Mouse (Mus musculus): ENCODE measurements around the gene Hand2.

Gene Hand2

DNA sequence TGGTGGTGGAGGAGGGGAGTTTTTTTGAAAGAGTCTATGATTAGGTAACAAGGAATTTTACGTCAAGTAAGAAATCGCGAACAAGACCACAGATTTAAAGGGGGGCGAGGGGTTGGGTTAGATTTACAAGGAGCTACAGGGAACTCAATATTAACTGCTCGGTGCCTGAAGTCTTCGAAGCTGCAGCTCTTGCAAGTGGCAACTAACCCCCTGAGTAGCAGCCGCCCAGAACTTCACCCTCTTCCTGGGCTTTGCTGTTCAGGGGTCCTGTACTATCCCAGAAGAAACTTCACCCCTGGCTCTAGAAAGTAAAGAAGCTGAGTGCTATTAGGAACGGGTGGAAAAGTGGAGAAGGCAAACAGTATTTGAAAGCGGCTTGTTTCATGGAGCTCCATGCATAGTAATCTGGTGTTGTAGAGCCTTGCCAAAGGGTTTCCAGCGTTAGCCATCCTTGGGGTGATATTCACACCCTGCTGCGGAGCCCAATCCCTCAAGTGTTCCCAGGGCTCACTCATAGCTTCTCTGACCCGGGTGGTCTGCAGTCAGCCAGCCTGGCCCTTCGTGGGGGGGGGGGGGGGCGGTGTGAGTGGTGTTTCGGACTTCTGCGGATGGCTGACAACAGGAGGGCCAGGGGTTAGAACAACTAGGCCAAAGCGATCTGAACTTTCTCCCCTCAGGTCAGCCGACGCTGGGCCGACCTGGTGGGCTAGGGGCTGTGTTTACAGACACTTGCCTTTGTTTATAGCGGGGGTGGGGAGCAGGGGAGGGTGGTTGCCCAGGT is 4.5 kb downstream of the Hand2 start:
- no peak for DNase-seq

DNA sequence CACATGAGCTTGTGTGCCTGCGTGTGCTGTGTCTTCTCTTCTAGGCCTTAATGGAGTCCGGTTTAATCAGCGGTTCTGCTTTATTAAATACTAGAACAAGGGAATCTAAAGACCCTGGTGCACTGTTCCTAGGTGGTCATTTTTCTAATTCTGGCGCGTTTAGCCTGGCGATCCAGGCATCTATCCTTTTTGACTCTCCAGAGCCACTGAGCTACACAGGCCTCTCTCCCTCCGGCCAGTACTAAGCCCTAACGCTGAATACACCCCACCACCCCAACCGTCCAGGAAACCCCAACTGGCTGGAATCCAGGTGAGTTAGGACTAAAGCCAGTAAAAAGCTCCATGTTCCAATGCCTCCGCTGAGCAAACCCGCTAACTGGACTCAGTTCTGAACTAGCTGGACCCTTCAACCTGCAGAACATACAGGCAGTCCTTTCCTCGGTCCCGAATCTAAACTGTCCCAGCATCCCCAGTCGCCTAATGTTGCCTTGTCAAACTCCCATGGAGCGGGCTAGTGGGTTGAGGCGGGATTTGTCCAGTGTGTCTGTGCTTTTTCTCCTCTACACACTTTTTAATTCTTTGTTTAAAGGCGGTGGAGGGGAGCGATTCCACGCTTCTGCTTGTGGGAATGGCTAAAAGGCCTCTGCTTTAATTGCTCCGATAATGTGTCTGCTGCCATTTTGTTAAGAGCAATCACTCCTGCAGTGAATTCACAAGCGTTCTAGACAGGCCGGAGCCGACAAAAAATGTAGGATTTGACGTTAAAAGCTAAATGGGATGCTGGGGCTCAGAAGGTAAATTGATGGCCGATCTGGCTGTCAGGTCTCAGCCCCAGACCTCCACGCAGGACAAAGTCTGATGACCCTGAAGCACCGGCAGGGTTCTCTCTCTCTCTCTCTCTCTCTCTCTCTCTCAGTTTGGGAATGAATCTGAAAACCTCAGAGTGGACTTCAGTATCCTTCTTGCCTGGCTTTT is 5.6 kb downstream of the Hand2 start:
- no peak for DNase-seq

DNA sequence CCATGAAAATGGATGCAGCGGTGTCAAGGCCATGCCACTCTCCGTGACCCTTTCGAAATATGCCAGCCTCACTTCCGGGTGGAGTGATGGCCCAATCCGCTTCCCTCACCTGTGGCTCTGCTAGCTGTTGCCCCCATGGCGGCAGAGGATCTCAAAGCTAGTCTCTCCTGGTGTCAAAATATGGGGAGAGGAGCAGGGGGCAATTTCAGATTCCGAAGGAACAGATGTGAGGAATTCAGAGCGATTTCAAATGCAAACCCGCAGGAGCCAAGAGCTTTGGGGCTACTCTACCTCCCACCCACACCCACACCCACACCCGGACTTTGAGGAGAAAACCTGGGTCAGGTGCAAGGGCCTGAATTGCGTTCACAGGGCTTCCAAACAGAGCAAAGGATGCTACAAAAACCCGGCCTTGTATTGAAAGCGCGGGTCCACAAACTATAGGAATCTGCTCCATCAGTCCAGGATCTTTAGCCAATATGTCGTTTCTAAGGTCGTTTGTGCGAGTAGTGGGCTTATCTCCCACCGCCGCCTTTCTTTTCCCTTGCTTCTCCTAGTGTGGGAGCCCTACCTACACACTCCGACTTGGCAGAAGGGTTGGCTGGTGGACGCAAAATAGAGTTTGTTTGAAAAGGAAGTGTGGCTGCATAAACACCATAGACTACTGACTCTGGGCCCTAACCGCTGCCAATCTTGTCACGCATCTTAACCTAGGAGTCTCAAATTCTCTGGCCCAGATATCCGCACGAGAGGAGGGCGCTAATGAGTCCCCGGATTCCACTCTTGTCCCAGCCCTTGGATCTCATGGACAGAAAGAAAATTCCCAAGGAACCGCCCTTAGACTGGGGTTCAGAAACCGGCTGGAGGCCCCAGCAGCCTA is 6.7 kb downstream of the Hand2 start:
- no peak for DNase-seq

DNA sequence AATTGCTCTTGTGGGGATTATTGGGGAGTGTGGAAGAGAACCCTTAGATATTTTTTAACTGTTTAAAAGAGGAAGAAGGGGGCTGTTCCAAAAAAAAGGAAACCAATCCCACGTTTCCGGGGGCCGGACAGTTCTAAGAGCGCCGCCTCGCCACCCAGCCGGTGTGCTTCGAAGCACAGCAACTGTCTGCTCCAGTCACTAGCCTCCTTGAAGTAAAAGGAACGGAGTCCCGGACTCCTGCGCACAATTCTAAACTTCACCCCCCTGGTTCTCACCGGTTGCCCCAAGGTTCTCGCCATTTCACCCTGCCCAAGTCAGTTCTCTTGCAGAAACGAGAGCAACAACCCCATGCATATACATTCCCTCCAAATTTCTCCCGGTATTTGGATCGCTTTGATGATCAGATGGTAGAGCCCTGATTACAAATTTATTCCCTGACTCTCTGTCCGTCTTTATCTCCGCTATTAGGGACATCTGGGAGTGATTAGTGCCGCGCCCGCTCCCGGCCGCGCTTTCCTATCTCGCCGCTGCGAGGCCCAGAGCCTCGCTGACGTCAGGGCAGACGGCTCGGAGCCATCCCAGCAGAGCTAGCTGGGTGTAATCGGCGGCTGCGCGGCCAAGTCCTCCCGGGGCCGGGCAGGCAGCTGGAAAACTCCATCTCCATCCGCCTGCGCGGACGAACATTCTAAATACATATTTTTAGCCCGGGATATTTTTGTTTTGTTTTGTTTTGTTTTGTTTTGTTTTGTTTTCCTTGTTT is 7.6 kb downstream of the Hand2 start:
- peak; percentile 19 to 57 for DNase-seq

DNA sequence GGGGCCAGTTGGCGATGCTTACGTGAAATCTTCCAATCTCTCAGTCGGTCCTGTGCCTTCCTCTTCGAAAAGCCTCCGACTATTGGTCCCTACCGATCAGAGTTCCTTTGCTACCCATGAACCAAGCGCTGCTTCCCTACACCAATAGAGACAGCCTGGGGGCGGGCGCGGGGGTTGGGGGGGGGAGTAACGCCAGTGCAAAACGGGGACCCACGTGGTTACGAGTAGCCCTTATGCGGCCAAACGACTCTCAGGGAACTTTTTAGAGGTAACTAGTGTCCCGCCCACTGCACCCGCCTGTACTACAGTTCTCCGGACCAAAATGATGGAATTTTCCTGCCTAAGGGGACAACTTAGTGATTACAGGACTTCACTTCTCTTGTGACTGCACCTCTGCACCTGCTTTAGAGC is 8.2 kb downstream of the Hand2 start:
- DNase-seq: no peak

DNA sequence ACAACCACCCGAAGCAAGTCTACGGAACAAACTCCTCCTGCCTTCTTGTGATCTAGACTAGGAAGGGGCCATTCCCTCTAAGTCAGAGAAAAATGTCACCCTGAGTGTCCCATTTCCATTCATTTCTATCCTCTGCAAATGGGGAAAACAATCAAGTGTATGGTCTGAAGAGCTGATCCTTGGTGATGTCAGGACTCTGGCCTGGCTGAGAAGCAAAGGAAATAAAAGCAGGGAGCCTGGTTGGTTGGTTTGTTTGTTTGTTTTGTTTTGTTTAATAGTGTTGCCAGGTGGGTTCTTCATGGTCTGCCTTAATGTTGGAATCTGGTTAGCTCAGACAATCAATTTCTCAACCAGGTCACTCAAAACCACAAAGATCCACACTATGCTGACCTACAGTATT is 9.3 kb downstream of the Hand2 start:
- DNase-seq: no peak

DNA sequence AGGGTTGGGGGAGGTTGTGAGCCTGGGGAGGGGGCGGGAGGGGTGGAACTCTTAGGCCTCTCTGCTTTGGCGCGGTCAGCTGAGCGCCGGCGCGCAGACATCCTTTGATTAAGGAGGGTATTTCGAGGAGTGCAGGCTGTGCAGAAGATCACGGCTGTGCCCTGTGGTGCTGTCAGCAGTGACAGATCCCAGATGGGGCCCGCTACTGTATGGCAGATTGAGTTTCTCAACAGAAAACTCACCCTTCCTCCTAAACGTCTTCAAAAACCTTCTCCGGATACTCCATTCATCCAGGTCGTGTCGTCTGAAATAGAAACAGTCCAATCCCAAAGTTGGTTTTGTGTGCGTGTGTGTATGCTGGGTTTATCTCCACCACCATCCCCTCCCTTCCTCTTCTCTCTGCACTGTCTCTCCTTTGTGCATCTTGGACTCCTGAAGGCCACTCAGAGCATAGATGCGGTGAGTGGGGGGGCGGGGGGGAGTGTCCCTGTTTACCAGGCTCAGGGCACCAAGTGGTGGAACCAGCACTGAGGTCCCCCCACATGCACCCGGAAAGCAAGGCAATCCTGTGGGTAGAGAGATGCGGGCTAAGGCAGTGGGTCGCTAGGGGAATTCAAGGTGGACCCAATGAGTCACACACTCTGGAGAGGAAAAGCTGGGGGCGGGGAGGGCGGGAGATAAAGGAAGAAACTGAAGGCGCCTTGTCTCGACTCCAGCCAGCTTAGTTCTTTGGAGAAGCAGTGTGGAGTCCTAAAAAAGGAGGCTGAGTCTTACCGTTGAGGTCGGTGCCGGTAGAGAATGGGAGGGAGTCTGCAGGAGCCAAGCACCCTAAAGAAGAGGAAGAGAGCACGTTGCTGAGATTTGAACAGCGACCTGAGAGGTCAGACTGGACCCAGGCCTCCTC is 11.2 kb downstream of the Hand2 start:
- DNase-seq: no peak

DNA sequence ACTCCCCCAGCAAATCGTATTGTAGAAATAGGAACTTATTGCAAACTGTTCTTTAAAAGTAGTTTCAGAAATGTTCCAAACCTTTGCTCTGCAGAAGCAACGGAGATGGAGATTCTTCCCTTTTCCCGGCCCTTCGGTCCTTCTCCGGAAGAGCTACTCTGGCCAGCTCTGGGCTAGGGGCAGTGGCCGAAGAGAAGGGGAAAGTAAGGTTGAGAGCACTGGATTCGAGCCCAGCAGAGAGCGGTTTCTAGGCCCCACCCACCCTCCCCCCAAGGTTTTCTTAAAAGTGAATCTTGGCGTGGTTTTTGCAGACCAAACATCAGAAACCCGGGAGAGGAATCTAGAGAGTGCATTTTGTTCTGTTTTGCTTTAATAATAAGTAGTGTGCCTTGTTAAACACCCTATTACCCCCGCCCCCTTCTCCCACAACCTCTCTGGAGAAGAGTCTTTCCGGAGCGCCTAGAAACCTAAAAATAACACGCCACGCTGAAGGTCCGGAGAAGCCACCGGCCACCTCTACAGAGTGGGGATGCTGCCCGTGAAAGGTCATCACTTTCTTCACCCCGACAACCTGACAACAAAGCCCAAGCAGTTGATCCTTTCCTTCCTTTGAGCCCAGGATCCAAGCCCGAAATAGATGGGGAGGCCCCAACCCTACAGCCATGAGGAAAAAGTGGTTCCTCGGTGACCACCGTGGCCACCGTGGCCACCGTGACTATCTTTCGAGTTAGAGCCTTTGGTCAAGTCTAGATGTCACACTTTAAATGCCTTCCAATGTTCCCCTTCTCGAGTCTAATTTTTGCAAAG is 12.1 kb downstream of the Hand2 start:
- DNase-seq: no peak

DNA sequence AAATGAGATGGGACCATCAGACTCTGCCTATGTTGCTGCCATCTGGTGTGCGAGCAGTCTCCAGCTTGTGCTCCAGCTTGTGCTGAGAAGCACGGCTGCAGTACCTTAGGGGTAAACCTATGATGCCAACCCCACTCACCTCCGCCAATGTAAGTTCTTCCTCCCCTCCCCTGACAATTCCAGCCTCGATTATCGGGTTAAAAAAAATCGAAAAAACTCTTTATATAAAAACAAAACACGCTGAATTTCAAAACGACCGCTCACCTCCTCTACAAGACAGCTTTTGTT is 12.6 kb downstream of the Hand2 start:
- no peak for DNase-seq

DNA sequence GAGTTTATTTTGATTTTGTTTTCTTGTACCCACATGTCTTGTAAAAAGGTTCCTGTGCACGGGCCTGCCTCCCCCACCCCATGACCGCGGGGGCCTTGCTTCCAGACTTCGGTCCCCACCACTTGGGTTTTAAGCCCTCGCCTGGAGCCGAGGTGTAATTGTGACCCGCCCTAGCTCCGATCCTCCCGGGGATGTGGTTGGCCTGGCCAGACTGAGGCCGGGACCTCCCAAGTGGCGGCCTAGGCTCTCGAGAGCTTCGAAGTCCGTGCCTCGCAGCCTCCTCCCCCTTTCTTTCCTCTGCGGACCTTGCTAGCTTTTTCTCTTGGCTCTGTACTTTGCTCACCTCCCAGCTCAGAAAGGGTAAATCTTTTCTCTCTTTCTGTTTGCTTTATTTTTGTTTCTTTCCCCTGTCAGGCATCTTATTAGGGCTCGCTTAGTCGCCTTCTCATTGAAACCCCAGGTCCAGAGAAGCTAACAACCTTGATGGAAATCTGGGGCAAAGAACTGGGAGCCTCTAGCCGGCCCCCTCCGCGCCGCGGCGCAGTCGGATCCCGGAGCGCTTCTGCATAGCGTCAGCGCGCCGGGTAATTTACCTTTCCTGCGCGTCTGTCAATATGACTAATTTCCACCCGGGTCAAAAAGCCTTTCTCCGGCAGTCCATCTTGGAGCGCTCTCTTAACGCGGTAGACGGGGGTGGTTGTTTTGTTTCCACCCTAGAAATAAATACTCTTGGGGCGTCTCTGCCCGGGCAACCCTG is 13.2 kb downstream of the Hand2 start:
- no peak for DNase-seq

DNA sequence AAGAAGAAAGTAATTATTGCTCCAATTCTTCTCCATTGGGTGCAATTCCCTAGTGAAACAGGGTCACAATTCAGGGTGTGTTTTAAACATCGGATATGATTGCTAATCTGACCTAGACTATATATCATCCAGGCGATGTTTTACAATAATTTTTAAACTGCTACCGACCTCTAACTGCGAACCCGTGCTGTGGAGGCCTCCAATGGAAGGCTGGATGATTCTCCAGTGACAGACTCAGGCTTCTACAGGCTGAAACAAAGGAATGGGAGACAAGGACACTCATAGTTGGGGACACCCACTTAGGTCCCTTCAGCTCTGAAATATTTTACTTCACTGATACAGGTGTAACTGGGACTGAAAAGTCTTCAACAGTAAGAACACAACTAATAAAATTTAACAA is 13.9 kb downstream of the Hand2 start:
- DNase-seq: no peak

DNA sequence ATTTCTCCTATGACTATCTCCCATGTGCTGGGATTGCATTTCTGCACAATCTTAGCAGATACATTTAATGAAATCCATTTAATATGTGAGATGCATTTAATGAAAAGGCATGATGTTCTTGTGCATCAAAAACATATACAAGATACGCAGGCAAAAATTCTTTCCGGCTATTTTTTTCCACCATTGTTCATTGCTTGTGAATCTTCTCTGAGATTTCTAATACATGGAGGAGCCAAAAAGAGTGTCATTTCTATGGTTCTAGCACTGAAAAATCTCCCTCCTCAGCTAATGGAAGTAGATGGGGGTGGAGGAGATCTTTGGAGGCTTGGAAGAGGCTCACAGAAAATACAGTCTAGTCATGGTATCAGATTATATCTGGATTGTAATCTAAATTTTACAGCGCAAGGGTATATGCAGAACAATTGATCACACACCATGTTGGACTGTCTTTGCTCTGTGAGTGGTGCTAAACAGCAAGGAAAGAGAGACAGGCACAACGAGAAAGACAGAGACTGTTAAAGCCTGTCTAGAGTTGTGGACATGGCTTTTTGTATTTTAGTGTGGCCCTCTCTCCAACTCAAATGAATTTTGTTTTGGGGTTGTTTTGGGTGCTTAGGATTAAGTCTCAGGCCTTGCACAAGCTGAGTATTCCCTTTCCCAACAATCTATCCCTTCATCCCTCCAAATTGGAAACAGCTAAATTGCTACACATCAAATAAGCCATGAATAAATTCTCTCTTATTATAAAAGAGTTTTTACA is 16.7 kb downstream of the Hand2 start:
- DNase-seq: no peak

DNA sequence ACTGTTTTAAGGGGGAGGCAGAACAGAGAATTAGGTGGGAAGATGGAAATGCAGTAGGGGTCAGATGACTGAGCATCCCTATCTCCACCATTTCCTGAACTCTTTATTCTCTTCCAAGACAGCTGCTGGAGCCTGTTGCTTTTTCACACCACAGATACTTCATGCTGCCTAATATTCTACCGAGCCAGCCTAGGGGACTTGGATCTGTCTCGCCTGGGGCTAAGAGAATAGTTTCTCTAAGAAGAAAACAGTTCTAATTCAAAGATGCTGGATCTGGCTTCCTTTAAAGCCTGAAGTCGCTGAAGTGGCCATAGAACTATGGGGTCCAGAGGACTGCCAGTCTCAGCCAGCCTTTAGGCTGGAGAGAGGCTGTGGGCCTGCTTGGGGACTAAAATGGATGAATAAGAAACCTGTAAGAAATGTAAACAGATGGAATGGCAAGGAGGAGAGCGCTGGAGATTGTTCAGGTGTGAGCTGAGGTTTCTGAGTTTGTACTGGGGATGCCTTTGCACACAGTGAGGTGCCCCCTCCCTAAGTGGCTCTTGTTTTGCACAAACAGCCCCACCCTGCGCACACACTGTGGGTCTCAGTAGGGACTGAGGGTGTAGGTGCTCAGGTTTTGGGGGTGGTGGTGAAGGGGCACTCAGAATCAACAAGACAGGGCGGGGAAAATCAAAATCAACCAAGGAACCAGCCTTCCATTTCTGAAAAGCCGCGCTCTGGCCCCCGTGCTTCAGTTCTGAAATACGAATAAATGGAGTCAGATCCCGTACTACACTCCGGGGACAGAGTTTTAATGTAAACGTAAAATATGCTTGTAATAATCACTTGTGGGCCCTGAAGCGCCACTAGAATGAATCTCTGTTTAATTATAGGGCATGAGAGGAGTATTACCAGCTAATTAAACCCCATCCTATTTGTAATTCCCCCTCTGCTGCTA is 19.2 kb downstream of the Hand2 start:
- no peak for DNase-seq

DNA sequence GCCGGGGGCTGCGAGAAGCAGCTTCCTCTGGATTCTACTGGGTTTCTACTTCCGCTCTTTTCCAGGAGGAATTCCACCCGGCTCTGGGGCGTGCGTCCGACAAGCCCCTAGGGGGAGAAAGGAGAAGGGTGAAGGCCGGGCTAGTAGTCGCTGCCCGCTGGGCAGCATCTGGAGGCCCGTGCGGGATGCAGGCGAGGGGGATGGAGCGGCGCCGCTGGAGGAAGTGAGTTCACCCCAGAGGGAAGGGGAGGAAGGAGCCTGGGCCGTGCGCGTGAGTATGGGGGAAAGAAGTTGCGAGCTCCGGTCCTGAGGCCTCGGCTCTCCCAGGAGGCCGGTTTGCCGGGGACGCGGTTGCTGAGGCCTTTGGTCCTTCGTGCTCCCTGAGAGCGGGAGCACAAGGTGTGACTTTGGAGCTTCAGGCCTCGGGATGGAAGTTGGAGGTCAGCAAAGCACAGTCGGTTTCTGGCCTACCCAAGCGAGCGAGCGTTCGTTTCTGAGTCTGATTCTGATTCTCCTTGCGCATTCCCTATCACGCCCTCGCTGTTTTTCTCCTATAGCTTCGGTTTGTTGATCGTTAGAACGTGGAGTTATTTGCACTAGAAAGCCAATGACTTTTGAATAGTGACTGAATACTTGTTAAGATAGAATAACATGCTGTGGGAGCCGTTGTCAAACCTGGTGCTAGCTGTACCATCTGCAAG is 20.2 kb downstream of the Hand2 start:
- DNase-seq: peak in 1 of 2 experiments; percentile 40

DNA sequence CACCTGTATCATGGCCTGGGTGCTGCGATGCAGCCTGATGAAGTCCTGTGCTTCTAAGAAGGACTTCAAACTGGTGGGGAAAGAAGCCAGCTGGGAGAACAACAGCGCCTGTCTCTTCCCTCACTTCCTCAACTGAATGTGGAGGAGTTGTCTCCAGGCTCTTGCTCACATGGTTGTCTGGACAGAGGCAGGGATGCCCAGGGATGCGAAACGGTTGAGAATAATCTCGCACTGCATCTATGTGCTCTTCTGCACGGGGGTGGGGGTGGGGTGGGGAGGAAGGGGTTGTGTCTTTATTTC is 20.7 kb downstream of the Hand2 start:
- DNase-seq: no peak

DNA sequence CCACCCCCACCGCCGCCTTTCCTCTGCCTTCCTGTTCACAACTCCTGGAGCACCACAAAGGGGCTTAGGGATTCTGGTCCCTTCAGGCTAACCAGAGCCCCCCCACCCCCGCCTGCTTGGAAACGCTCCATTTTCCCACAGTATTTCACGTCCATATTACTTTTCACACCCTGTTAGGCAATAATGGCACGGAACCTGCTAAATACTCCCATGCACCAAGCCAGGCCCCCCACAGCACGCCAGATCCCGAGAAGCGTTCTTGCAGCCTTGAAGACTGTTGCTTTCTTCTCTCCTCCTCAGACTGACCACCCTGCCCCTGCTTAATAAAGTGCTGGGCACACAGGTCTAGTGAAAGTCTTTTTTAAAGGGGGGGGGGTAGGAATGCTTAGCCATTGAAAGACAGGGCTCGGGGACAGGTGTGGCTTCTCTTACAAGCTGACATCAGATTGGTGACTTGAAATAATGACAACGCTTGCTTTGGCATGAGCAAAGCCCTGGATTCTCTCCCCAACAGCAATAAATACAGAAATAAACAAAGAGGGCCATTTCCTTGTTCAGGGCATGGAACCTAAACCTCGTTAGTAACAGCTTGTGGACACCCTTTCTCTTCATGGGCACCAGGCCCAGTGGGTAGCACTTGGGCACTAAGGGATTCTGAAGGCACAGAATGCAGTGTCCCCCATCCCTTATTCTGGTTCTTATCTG is 21.8 kb downstream of the Hand2 start:
- no peak for DNase-seq
